Mouse (Mus musculus) erythroblast, adult 5-6 weeks (primary cell): ENCODE data around the gene Nol9. TPM values are rescaled to one million over a fixed set of nuclear protein-coding genes. Genes with fewer than 3 reads are reported as not detected.

Experiments used
- ATAC-seq: replicated peaks from 2 replicates; pipeline ENCODE4 v1.8.0; 2016; ENCODE audit warnings: moderate number of reproducible peaks, mild to moderate bottlenecking, moderate TSS enrichment, inconsistent platforms; ENCODE audit not compliant: poor library complexity, low FRiP score, severe bottlenecking
- total RNA-seq, 2 experiments: library from RNA; stranded (forward) in 1 of 2; stranded (reverse) in 1 of 2; fragments of 150-400 nt in 1 of 2; fragments of 200-764, 138-1000 nt in 1 of 2; gene quantifications; 2 replicates each; pipeline versions ENCODE4 v1.2.3 to v1.2.4; 2015 to 2017; ENCODE audit warnings: low replicate concordance in 2 of 2

Nol9 gene
- total RNA-seq (2015; ENCODE audit: low replicate concordance), result 6.7 and 7.3 TPM in 2 replicates
- total RNA-seq (2017; ENCODE audit: low replicate concordance), result 3.9 and 6.3 TPM in 2 replicates

DNA sequence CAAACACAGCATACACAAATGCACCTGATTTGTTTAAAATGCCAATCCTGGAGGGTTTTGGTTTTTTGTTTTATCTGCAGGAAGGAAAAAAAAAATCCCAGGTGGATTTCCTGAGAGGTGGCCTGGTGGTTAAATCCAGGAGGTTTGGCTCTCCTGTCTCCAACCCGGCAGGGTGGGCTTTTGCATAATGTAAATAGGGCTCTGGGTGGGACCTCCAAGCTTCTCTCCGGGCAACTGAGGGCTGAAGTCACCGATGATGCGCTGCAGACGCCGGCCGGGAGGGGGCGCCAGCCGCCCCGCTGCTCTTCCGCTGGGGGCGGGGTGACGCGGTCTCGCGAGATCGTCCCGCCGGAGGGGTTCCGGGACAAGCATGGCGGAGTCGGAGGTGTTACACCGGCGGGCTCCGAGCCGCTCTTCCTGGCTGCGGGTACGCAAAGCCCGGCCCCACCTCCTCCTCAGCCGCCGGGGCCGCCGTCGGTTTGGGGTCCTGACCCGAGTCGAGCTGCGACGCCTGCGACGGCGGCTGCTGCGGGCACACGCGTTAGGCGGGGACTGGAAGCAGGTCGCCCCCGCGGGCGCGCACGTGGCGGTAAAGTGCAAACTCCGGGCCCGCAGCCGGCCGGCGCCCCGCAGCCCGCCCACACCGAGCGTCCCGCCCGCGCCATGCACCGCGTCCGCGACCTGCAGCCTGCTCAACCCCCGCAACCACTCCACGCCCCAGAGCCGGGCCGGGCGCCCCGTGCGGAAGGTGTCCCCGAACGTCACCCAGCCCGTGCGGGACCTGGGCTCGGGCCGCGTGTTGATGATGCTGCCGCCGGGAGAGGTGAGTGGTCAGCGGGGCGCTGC, at the start of gene Nol9:
Nol9 (plus strand) TSS at position 337 of the 846 bp plus-strand sequence.
- peak; percentile 90 for ATAC-seq

DNA sequence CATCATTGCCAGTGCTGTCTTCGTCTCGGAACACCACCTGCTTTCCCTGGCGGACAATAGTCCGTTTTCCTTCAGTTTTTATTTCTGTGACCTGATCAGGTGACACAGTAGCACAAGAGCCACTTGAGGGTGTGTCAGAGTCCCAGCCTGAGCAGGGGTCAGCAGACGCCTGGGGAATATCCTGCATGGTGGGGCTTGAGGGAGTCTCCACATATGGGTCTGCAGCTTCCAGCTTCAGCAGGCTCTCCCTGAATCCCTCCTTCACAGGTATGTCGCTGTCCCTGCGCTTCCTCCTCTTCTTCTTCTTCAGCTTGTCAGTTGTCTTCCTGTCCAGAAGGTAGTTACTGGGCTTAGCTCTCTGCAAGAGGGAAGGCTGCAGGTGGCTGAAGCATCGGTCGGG, 47.0 kb upstream of the Nol9 start:
- ATAC-seq, result no peak

DNA sequence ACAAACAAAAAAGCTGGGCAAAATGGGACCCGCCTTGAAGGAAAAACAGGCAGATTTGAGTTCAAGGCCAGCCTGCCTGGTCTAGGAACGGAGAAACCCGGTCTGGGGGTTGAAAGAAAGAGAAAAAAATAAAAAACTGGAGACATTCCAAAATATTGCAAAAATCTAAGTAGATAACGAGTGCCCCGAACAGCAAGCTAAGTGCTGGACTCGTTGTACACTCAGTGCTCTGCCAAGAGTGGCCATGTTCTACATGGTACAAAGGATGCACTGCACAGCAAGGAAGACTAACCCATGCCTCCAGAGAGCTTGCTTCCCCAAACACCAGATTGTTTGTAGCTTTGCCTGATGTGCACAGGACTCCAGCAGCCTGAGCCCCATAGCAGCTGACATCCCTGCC, 46.1 kb upstream of the Nol9 start:
- ATAC-seq, result no peak

DNA sequence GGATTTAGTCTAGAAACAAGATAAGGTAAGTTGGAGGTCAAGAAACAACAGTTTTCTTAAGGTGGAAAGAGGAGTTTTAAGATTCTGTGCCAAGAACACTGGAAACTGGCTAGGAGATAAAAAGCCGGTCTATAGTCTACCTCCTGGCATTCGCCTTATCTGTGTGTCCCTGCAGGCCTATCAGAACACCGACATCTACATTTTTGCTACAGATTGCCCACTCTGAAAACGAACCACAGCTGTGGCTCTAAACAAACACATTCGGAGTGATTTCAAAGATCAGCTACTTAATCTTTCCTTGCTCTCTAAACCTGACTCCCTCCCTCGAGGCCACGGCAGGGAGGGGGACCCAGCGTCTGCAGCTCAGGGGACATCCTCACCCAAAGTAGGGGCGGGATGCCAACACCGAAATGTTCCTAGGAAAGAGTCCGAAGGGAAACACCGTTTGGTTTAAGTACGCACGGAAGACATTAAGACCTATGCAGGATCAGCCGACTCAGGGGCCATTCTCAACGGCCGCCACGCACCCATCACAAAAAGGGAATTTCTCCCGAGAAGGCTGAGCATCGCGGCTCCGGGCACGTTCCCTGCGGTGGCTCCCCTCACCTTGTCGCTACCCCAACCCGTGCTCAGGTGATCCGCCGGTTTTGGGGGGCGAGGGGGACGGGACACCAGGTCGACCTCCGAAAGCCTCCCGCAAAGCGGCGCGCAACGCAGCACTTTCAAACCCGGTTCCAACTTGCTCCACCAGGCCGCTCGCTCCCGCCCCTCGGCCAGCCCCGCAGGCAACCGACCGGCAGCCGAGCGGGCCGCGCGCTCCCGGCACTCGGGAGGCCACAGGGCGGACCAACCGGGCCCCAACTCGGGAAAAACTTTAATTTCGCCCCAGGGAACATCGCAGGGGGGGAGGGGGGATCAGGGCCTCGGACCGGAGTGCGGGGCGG, 44.6 kb upstream of the Nol9 start:
- no peak for ATAC-seq

DNA sequence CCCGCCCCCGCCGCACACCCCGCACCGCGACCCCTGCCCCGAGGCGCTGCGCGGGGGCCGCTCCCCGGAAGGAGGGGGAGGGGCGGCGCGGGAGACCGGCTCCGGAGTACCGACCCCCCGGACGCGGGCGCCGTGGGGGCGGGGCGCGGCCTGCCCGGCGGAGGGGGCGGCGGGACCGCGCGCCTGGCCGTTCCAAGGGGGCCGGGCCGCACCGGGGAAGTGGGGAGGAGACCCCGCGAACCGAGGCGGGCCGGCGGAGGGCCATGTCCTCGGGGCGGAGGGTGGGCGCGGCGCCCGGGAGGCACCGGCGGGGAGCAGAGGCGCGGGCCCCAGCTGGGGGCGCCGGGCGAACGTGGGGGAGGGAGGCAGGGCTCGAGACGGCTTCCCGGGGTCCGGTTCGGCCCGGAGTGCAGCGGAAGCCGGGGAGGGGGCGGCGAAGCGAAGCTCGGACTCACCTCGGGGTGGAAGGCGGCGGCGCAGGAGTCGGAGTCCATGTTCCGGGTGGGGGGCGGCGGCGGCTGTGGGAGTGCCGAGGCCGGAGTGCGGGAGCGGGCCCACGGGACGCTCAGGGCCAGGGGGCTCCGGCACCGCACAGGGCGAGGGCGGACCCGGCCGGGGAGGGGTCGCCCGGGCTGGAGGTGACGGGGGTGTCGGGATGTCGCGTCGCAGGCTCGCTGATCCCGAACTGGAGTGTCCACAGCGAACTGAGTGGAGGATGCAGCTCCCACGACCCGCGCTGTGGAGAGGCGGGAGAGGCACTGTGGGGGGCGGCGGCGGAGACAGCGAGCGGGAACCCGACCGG, 43.5 kb upstream of the Nol9 start:
- no peak for ATAC-seq

DNA sequence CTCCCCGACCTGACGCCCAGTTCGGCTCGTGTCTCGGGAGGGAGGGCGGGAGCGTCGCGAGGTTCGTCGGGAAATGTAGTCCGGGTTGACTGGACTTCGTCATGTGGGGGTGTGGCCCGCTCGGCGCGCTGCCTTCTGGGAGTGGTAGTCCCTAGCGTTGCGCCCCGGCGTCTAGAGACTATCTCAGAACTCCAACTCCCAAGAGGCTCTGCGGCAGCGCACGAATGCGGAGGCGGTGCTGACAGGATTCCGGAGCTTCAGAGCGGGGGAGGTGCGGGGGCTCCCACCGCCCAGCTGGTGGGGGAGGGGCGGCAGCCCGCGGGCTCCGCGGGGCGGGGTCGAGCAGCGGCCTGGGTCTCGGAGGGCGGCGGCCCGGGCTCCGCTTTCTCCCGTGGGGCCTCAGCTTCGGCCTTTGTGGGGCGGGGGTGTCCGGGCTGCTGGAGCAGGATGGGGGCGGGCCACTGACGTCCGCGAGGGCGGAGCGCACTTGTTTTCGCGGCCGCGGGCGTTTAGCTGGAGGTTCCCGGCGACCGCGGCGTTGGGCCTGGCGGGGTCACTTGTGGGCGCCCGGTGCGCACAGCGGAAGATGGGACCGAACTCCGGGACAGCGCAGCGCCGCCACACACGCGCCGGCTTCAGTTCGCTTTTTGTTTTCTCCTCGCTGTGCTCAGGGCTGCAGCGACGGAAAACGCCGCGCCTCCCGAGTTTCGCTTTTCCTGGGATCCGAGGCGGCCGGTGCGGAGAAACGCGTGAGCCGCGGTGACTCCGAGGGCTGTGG, 42.8 kb upstream of the Nol9 start, which contains the start of gene Phf13:
Phf13 (minus strand) TSS at position 86 of the 778 bp plus-strand sequence.
- ATAC-seq, result peak; percentile 94

DNA sequence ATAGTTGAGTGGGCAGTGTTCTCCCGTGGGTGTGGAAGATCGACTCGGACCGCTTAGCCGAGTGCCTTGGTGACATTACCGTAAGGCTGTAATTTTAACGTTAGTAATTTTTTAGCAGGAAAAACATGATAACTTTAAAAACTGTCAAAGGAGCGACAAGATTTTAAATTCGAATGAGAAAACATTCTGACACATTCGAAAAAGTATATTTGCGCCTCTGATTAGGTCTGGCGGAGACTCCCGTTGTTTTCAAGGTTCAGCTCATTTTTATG, 42.2 kb upstream of the Nol9 start:
- ATAC-seq, result no peak

DNA sequence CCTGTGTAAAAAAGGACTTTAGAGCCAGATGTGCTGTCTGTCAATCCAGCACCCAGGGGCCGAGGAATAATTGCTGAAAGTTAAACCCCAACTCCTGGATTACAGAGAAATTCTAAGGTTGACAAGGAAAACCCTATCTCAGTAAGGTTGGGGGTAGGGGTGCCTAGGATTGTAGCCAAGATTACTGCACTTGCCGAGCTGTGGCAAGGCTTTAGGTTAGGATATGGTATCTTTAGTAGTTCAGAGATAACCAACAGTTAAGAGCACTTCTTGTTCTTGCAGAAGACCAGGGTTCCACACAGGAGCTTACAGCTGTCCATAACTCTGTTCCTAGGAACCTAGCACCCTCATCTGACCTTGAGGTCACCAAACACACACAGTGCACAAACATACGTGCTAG, 41.4 kb upstream of the Nol9 start:
- no peak for ATAC-seq

DNA sequence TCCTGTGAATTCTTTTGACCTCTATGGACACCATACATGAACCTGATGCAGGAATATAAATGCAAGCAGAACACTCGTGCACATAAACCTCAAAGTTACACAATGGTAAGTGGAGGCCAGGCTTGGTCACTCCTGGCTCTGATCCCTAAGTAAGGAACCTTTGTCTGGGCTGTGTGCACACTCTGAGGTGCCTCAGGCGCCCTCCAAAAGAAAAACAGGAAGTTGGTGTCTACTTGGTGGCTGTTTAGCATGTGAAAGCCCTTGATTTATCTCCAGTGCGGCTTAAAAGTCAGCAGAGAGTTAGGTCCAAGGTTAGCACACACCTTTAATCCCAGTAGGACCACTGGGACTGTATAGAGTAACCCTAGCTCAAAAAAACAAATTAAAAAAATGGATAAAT, 39.6 kb upstream of the Nol9 start:
- ATAC-seq, result no peak

DNA sequence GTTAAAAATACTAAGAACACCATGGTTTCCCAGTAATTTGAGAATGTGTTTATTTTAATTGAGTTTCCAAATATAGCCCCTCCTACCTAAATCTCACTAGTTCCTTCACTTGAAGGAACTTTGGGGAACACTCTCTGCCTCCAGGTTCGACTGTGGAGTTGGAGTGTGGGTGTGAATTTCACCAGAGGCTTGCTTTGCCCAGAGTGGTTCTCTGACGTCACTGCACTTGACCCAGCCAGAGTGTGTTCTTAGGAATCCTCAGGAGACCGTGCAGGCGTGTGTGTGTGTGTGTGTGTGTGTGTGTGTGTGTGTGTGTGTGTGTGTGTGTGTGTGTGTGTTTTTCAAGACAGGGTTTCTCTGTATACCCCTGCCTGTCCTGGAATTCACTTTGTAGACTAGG, 38.2 kb upstream of the Nol9 start:
- ATAC-seq, result no peak

DNA sequence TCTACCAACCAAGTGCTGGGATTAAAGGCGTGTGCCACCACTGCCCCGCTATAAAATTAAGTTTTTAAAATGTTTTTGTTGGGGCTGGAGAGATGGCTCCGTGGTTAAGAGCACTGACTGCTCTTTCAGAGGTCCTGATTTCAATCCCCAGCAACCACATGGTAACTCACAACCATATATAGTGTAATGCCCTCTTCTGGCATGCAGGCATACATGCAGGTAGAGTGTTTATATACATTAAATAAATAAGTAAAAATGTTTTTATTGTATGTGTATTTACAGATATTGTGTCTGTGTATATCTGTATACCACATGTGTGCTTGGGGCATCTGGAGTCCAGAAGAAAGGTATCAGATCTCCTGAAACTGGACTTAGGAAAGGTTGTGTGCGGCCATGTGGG, 37.8 kb upstream of the Nol9 start:
- no peak for ATAC-seq

DNA sequence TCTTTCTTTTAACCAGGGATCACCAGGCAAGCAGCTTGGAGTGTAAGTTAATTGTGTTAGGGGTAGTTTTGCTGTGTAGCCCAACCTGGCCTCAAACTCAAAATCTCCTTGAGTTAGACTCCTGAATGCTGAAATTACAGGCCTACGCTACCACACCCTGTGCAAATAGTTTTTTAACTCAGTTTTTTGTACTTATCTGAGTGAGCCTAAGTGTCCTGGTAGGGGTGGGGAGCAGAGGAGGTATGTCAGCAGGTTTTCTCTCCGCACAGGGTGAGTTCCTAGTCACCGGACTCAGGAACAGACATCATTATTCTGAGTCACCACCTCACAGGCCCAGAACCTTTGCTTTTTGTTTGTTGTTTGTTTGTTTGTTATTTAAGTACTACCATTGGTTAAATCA, 37.1 kb upstream of the Nol9 start:
- no peak for ATAC-seq

DNA sequence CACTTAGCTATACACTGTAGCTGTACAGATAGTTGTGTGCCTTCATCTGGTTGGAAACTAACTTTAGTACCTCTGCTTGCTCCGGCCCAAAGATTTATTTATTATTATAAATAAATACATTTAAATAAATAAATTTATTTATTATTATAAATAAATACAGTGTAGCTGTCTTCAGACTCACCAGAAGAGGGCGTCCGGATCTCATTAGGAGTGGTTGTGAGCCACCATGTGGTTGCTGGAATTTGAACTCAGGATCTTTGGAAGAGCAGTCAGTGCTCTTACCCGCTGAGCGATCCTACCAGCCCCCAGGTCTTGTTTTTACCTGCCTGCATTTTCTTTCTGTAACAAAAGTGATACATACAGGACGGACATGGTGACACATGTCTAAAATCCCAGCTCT, 33.0 kb upstream of the Nol9 start:
- ATAC-seq, result no peak

DNA sequence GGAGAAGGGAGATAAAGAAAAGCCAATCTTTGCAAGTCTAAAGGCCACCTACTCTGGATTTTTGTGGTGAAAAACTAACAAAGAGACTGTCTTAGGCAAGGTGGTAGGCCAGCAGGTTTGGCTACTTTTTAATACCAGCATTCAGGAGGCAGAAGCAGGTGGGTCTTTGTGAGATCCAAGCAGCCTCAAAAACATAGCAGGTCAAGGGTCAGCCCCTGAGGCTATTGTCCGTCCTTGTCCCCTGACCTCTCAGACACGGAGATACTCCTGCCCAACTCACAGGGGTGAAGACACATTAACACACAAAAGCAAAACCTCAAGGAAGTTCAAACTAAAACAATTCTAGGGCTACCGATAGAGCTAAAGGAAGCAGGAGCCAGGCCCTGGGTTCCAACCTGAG, 32.3 kb upstream of the Nol9 start:
- ATAC-seq, result no peak

DNA sequence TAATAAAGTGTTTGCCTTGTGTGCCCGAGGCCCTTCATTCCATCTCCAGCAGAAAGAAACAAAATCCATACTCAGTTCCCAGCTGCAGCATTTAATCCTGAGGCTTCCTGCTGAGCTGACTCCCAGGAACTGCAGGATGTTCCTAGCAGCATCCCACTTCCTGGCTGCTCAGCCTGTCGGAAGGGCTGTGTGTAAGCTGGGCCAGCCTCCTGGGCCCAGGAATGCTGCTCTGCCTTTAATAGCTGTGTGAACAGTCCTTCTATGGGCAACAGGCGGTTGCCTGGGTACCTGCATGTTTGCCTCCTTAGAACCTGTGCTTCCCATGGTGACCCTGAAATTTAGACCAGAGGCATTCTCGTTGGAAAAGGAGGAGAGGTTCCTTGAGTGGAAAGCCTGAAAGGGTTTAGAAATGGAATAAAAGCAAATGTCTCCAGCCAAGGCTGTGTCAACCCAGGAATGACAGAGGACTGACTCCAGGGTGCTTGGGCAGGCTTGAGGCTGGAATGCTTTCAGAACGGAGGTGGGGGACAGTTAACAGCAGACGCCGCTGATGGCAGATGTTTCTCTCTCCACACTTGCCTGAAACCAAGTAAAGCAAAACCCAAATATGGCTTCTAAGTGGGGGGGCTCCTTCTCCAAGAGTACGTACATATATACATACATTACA, 31.5 kb upstream of the Nol9 start:
- no peak for ATAC-seq

DNA sequence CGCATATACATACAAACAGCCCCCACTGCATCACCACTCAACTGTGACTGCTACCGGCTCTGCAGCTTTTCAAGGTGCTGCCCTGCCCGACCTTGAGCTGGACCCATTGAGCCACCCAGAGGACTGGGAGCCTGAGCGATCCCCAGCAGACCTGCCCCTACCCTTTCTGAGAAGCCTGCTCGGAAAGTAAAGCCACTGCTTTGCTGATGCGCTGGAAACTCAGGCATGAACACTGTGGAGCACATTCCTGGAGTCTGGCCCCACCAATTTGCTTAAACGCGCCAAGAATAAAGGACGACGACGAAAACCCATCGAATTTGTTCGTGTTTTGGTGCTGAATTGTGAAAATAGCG, 31.0 kb upstream of the Nol9 start:
- no peak for ATAC-seq

DNA sequence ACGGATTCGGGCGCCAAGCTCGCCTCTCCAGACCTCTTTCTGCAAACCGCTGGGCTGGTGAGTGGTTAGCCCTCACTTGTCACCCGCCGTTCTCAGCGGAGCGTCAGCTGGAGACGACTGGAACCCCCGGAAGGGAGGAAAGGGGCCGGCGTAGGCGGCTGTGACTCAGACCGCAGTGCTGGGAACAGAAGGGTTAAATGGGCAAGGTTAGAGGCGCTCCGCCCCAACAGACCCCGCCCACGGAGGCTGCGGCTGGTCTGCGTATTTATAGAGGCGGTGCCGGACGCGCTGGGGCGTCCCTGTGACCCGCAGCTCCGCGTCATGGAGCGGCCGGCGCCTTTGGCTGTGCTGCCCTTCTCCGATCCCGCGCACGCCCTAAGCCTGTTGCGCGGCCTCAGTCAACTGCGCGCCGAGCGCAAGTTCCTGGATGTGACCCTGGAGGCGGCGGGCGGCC, 30.5 kb upstream of the Nol9 start, which contains the start of gene Klhl21:
Klhl21 (plus strand) TSS at position 182 of the 454 bp plus-strand sequence.
- peak; percentile 80 for ATAC-seq

DNA sequence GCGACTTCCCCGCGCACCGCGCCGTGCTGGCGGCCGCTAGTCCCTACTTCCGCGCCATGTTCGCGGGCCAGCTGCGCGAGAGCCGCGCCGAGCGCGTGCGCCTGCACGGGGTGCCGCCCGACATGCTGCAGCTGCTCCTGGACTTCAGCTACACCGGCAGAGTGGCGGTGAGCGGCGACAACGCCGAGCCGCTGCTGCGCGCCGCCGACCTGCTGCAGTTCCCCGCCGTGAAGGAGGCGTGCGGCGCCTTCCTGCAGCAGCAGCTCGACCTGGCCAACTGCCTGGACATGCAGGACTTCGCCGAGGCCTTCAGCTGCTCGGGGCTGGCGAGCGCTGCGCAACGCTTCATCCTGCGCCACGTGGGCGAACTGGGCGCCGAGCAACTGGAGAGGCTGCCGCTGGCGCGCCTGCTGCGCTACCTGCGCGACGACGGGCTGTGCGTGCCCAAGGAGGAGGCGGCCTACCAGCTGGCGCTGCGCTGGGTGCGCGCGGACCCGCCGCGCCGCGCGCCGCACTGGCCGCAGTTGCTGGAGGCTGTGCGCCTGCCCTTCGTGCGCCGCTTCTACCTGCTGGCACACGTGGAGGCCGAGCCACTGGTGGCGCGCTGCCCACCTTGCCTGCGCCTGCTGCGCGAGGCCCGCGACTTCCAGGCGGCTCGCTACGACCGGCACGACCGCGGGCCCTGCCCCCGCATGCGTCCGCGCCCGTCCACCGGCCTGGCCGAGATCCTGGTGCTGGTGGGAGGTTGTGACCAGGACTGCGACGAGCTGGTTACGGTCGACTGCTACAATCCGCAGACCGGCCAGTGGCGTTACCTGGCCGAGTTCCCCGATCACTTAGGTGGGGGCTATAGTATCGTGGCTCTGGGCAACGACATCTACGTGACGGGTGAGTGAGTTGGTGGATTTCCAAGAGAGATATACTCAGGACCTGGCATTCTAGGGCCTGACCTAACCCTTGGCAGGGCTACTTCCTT, 29.8 kb upstream of the Nol9 start:
- ATAC-seq, result no peak
